Mouse (Mus musculus) heart, embryonic 14.5 days (tissue): ENCODE data around the gene Olfr605. TPM values are rescaled to one million over a fixed set of nuclear protein-coding genes. Genes with fewer than 3 reads are reported as not detected.
A peak's percentile ranks its signal among the peaks of the same experiment; 100 is the strongest.
"Not testable (repeated sequence)": the region's sequence is repeated elsewhere in the genome, so short reads cannot be mapped to it uniquely, and the experiment has no call there.

Source experiments
- ATAC-seq: fragments of 200-750 bp; cut with Nextera tagmentation; 2 replicates; pipeline ENCODE4 v1.8.0; 2017; ENCODE audit warnings: low read depth, moderate TSS enrichment; ENCODE audit not compliant: insufficient number of reproducible peaks, insufficient read depth, low FRiP score
- H3K27ac ChIP-seq, 2 experiments: fragments of 200-500 bp in 1 of 2; fragments of 300-500 bp in 1 of 2; sonication (generic) in 1 of 2; replicated peaks in 1 of 2; 2 replicates each; pipeline ENCODE4 v1.5.1; 2012 to 2014; ENCODE audit warnings: low read depth in 2 of 2, low read length in 2 of 2, control low read depth in 1 of 2, mild to moderate bottlenecking in 1 of 2, mixed read lengths in 1 of 2; ENCODE audit not compliant: control insufficient read depth in 1 of 2, insufficient read depth in 1 of 2
- H3K27me3 ChIP-seq: fragments of 300-500 bp; sonication (generic); 2 replicates; pipeline ENCODE4 v1.6.1; 2014; ENCODE audit warnings: mild to moderate bottlenecking, low read length, control low read depth; ENCODE audit not compliant: control insufficient read depth, insufficient read depth
- H3K36me3 ChIP-seq: fragments of 300-500 bp; sonication (generic); 2 replicates; pipeline ENCODE4 v1.6.1; 2014; ENCODE audit warnings: mild to moderate bottlenecking, control low read depth, low read length, mixed read lengths; ENCODE audit not compliant: control insufficient read depth, insufficient read depth
- H3K4me1 ChIP-seq, 2 experiments: fragments of 200-500 bp in 1 of 2; fragments of 300-500 bp in 1 of 2; sonication (generic) in 1 of 2; 2 replicates each; pipeline ENCODE4 v1.6.1; 2012 to 2014; ENCODE audit warnings: low read length in 2 of 2, control low read depth in 1 of 2, mixed read lengths in 1 of 2; ENCODE audit not compliant: control insufficient read depth in 2 of 2, insufficient read depth in 2 of 2
- H3K4me2 ChIP-seq: fragments of 300-500 bp; sonication (generic); 2 replicates; pipeline ENCODE4 v1.6.1; 2014; ENCODE audit warnings: mild to moderate bottlenecking, low read length
- H3K4me3 ChIP-seq, 2 experiments: fragments of 200-500 bp in 1 of 2; fragments of 300-500 bp in 1 of 2; sonication (generic) in 1 of 2; 2 replicates each; pipeline ENCODE4 v1.5.1; 2012 to 2014; ENCODE audit warnings: low read length in 2 of 2, mild to moderate bottlenecking in 2 of 2, control low read depth in 1 of 2, low read depth in 1 of 2, moderate library complexity in 1 of 2; ENCODE audit not compliant: control insufficient read depth in 1 of 2, insufficient read depth in 1 of 2
- H3K9ac ChIP-seq: fragments of 300-500 bp; sonication (generic); 2 replicates; pipeline ENCODE4 v1.6.1; 2014; ENCODE audit warnings: mild to moderate bottlenecking, low read length
- H3K9me3 ChIP-seq: fragments of 300-500 bp; sonication (generic); 2 replicates; pipeline ENCODE4 v1.6.1; 2016; ENCODE audit warnings: low read length, control low read depth; ENCODE audit not compliant: control insufficient read depth
- WGBS: fragments of 180-500 bp; shearing (Covaris S2); extraction: QIAGEN DNeasy Blood & Tissue Kit; methylation state at CpG from one replicate; pipeline ENCODE4 v1.1.7; 2014; 5-methylcytosine and 5-hydroxymethylcytosine counted together
- polyA plus RNA-seq: library from polyadenylated mRNA; unstranded; fragments of >200 nt; fragmentation: Nextera tagmentation; extraction: Ambion mirVana; gene quantifications from 2 replicates; pipeline ENCODE4 v1.2.1, GENCODE M21; 2014

The Olfr605 gene
- not detected in 2 replicates for polyA plus RNA-seq

DNA sequence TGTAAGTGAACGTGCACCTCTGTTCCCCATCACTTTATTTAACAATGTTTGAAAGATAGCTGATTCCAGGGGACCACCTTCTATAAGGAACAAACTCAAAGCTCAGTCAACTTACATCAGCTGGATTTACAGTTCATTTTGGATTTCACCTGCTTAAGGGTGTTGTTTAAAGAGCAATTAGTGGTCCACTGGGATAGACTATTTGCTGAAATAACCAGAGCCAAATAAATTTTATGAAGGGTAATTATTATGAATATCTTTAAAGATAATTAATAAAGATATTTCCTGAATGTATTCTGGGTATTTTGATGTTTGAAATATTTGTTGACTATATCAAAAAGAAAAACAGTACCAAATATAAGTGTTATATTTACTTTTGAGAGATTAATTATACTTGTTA lies at the start of gene Olfr605:
Gene Olfr605 (minus strand): TSS at position 101 of the 400 bp plus-strand sequence.
- H3K4me3 ChIP-seq = no peak within 1 kb of the TSS
- H3K9me3 ChIP-seq = no peaks in the 10 kb centered on the region
- H3K4me2 ChIP-seq = no peak within 1 kb of the TSS
- H3K9ac ChIP-seq = no peak within 1 kb of the TSS
- H3K4me1 ChIP-seq = no peaks in the 10 kb centered on the region
- H3K27ac ChIP-seq = no peak within 1 kb of the TSS
- no peak for ATAC-seq
- H3K27me3 ChIP-seq = no peaks in the 10 kb centered on the region
- H3K36me3 ChIP-seq = no peaks in the 10 kb centered on the region
- WGBS = 81% methylated on average over 1 of the region's 1 CpGs

DNA sequence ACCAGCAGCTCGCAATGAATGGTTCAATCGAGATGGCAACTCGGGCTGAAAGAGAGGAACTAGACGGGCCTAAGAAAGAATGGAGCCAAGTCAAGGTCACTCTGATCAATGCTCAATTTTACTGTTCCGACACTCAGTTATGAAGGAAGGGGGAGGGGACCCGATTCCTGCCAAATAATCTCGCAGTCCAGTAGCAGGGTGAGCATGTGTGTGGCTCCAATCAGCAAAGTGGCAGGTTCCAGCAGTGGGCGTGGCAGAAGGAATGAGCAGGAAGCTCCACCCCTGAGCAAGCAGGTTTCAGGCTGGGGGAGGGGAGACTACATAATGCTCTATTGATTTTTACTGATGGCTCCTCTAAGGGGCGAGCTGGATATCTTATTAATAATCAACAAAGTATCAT lies 31.9 kb upstream of the Olfr605 start:
- not testable (repeated sequence) for H3K4me3 ChIP-seq, H3K9me3 ChIP-seq, H3K9ac ChIP-seq, H3K36me3 ChIP-seq, H3K27ac ChIP-seq, H3K27me3 ChIP-seq, ATAC-seq, H3K4me1 ChIP-seq, H3K4me2 ChIP-seq
- WGBS = 88% methylated on average over 9 of the region's 9 CpGs

DNA sequence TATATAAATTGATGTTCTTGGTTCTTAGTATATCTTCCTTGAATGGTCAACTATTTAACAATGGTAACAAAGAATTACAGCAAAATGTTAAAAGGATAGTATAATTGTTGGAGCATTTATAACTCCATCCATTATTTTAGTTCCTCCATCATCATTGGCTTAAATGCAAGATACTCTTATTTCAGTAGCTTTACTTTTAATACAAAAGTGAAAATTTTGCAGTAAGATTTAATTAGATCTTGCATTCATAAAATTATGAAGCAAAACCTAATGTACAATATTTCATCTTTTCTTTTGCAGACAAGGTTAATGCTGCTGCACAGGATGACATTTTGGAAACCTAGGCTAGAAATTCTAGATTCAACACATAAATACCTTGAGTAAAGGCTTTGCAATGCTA lies 24.3 kb upstream of the Olfr605 start, which contains the start of gene Olfr608:
Gene Olfr608 (plus strand): TSS at position 301 of the 400 bp plus-strand sequence.
- H3K4me2 ChIP-seq = no peak within 1 kb of the TSS
- H3K9ac ChIP-seq = no peak within 1 kb of the TSS
- ATAC-seq = no peak
- no peaks in the 10 kb centered on the region for H3K4me1 ChIP-seq
- no peaks in the 10 kb centered on the region for H3K9me3 ChIP-seq
- no peaks in the 10 kb centered on the region for H3K36me3 ChIP-seq
- no peak within 1 kb of the TSS for H3K27ac ChIP-seq
- no peaks in the 10 kb centered on the region for H3K27me3 ChIP-seq
- H3K4me3 ChIP-seq = no peak within 1 kb of the TSS

DNA sequence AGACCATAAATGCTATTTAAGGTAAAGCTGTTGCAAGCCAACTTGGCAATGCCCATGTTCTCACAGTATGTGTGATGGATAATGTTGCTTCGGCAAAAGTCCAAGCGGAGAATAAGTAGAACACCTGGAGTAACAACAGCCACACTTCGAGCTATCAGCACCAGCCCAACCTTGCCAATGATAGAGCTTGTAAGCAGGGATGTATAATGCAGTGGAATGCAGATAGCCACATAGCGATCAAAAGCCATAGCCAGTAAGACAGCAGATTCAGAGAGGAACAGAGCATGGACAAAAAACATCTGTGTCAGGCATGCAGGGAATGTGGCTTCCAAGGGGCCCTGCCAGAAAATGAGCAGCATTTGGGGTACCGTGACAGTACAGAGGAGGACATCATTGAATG lies 15.4 kb upstream of the Olfr605 start:
- Histone ChIP-seq H3K4me1 (peaks cover 0 to 2% of the 10 kb centered on the region in 2 experiments; a peak in 1 of 4 replicates), H3K27me3 (no peaks in the 10 kb centered on the region), H3K27ac (peak overlapping the region; percentile 42 to 57; a peak in 3 of 4 replicates), H3K9ac (no peak overlapping the region), H3K4me3 (no peak overlapping the region), H3K36me3 (no peaks in the 10 kb centered on the region), H3K9me3 (no peaks in the 10 kb centered on the region), H3K4me2 (peak overlapping the region; percentile 34)
- ATAC-seq = peak; percentile 89
- 44% methylated on average over 5 of the region's 5 CpGs for WGBS

DNA sequence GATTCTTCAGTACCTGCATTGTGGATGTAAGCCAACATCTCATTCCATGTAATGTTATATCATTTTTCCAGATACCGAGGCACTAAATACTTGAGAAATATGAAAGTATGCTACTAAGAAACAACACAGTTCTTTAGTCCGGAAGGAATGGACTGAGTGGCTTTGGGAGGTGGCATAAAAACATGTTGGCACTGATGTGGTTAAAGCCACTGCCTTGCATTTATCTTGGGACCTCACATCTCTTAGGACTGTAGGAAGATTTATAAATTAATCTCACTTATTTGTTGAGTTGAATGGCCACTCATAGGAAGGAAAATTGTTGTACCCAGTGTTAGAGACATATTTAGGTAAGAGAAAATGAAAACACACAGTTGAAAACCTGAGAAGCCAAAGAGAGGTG lies 3.5 kb upstream of the Olfr605 start, which contains the start of gene Olfr606:
Gene Olfr606 (plus strand): TSS at position 301 of the 400 bp plus-strand sequence.
- no peaks in the 10 kb centered on the region for H3K9me3 ChIP-seq
- no peak within 1 kb of the TSS for H3K4me2 ChIP-seq
- WGBS = 76% methylated on average over 2 of the region's 2 CpGs
- no peak within 1 kb of the TSS for H3K4me3 ChIP-seq
- H3K27ac ChIP-seq = no peak within 1 kb of the TSS
- no peak within 1 kb of the TSS for H3K9ac ChIP-seq
- H3K4me1 ChIP-seq = no peaks in the 10 kb centered on the region
- ATAC-seq = no peak
- no peaks in the 10 kb centered on the region for H3K36me3 ChIP-seq
- no peaks in the 10 kb centered on the region for H3K27me3 ChIP-seq

DNA sequence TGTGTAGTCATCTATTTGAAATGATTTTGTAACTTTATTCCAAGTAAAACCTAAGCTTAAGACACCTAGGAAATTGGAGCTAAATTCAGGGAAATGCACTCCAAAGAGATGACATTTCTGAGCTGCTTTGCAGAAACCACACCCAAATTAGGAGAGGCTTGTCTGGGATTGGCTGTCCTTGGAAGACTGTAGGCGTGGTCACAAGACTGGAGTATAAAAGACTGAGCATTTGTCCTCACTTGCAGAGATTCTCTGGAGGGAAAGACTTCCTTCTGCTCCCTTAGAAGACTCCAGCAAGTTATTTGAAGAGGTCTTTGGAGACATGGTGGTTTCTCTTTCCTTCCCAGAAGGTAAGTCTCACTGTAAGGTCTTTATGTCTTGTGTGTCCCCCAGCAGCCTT lies 30.5 kb downstream of the Olfr605 start, which contains the start of gene Usp17lc:
Gene Usp17lc (plus strand): TSS at position 301 of the 400 bp plus-strand sequence.
- not testable (repeated sequence) for H3K9me3 ChIP-seq, H3K27ac ChIP-seq, ATAC-seq, H3K27me3 ChIP-seq, H3K9ac ChIP-seq, H3K4me3 ChIP-seq, H3K4me2 ChIP-seq, H3K36me3 ChIP-seq, H3K4me1 ChIP-seq
- 59% methylated on average over 1 of the region's 1 CpGs for WGBS

DNA sequence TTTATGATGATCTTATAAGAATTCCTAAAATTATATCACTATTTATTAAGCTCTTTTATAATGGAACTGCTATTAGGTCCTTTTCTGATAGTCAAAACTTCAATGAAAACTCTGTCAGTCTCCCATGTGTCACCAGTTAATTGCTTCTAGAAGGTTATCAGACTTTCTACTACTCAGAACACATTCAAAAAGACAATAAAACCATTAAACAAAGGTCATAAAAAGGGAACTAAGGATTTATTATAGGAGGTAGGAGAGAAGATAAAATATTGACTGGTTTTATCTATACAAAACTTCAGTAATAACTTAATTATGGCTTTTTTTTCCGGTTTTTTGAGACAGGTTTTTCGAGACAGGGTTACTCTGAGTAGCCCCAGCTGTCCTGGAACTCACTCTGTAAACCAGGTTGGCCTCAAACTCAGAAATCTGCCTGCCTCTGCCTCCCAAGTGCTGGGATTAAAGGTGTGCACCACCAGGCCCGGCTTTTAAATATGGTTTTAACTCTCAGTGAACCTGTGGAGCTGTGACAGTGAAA lies 38.7 kb downstream of the Olfr605 start:
- H3K9me3 ChIP-seq, H3K4me1 ChIP-seq, H3K9ac ChIP-seq, H3K4me2 ChIP-seq, H3K27me3 ChIP-seq, H3K27ac ChIP-seq, H3K4me3 ChIP-seq, ATAC-seq, H3K36me3 ChIP-seq: not testable (repeated sequence)
- 70% methylated on average over 3 of the region's 3 CpGs for WGBS

DNA sequence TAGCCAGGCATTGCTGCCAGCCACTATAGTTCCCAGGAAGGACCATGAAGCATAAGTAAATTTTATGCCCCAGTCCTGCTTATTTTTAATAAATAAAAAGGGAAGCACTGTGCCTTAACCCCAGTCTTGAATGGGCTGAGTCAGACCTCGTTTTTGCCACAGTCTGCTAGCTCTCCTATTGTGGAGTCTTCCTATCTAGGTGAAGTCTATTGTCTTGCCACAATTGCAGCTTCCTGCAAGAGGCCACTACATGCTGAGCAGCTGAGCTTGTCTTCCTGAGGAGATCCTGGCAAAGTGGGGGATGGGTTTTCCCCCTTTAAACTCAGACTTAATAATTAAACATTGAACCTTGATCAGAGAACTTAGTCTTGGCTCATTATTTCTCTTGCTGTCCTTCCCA lies 46.3 kb downstream of the Olfr605 start:
- H3K4me3 ChIP-seq = no peak overlapping the region
- no peak overlapping the region for H3K4me2 ChIP-seq
- no peaks in the 10 kb centered on the region for H3K9me3 ChIP-seq
- no peak overlapping the region for H3K27ac ChIP-seq
- WGBS = 8% methylated on average over 1 of the region's 1 CpGs
- no peaks in the 10 kb centered on the region for H3K4me1 ChIP-seq
- H3K27me3 ChIP-seq = no peaks in the 10 kb centered on the region
- H3K36me3 ChIP-seq = no peaks in the 10 kb centered on the region
- H3K9ac ChIP-seq = no peak overlapping the region
- ATAC-seq = no peak
